Mouse (Mus musculus): ENCODE results near the gene Ppara.

DNA sequence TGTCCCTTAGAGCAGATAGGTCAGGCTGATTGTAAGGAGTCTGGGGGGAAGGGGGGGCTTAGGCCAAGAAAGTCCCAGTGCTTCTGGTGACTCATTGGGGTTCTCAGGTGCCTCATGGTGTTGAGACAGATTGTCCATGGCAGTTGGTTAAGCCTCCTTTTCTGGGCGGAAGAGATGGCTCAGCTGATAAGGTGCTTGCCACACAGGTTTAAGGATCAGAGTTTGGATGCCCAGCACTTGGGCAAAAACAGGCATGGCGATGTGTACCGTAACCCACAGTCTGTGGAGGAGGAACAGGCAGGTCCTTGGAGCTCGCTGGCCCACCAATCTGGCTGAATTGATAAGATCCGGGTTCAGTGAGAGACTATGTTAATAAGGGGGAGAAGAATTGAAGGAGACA is 102.1 kb downstream of the Ppara start:
- TF ChIP-seq CTCF (IDR thresholded peaks at IDR 0.05; ENCODE audit: borderline replicate concordance, insufficient read depth, low read depth, low read length), result no peak
- TF ChIP-seq POLR2A (IDR thresholded peaks at IDR 0.05; ENCODE audit: borderline replicate concordance, insufficient read depth, low read length), result no peak
